Mouse (Mus musculus) thymus, postnatal 36 days (tissue): ENCODE results near the gene Gngt2.
"Not testable (repeated sequence)": the region's sequence is repeated elsewhere in the genome, so short reads cannot be mapped to it uniquely, and the experiment has no call there.

Experiments used
- DNase-seq, 2 experiments: peaks; one replicate each; pipeline ENCODE4 v3.0.0; 2022; ENCODE audit warnings: mixed read lengths in 2 of 2

Gngt2 gene

DNA sequence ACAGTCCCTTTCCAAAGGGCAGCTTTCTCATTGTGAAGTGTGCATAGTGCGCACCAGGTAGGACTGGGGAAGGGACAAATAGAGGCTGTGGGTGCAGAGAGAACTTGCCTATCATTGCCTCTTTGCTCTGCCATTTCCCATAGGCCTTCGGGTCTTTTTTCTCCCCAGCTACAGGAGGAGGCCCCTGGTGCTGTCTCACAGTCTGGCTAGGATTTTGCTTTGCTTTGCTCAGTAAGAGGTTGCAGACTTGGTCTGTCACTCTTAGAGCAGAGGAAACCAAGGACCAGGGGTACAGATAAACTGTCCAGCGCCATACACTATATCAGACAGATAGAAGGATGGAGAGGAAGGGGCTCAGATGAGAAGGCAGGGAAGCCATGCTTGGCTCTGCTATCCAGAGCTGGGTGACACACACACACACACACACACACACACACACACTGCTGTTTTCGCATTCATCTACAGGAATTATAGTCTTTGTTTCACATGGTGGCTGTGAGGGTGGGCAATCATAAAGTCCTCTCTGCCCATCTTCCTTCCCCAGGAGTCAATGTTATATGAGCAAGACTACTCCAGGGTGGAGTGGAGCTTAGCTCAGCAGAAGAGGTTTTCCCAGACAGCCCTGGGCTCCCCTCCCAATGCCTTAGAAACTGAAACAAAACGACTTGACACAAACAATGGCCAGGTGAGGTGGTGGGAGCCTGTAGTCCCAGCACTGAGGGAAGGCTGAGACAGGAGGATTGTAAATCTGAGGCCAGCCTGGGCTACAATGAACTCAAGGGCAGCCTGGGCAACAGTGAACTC is 3.9 kb downstream of the Gngt2 start:
- no peak for DNase-seq

DNA sequence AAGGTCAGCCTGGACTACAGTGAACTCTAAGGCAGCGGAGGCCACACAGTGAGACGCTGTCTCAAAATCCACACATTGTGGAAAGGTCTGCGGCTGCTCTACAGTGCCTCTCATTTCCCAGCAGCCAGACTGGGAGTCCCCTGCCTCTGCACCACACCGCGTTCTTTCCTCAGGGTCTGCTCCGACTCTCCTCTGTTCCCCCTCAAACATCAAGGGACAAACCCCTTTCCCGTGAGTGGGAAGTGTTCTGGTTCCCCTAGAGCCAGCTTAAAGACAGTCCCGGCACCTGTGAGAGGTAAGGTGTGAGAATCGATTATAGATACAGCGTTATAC is 4.4 kb downstream of the Gngt2 start:
- peak; percentile 45 to 47 for DNase-seq

DNA sequence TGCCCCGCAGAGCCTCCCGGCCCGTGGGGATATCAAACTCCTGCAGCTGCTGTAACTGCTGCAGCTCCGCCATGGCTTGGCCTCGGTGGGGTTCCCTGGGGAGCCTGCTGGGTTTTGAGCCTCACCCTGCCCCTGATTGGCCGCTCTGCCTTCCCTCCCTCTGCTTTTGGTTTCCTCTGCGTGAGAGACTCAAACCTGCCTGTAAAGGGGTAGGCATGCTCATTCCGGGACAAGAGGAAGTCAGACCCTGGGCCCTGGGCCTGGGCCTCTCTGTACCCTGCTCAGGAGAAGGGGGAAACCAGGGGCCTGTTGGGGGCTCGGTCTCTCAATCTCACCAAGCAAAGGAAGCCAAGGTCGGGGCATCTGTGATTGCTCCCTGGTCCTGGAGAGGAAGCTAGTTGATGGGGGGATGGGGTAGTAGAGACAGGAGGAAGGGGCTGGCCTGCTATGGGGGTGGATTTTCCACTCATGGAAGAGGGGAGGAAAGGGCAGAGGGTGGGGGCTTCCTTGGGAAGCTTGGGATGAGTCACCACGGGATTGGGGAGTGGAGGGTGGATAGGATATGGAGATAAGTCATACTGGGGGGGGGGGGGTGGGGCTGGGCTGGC is 5.2 kb downstream of the Gngt2 start, which contains the start of gene Abi3:
TSS of gene Abi3 (minus strand) at position 403 of the 608 bp plus-strand sequence.
- peak; percentile 84 to 91 for DNase-seq

DNA sequence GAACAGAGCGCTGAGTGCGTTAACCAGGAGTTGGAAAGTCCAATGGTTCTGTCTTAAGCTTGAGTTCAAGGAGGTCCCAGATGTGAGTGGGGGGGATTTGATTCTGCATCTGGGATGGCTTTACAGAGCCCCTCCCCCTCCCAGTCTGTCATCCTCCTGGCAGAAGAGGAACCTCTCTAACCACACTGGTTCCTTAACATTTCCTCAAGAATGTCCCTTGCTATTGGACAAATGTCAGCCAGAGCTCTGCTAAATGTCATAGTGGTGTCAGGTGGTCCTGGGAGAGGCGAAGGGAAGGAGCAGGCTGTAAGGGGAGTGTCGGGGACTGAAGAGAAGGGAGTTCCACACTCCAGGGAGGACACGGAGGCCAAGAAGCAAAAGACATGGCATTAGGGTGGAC is 5.9 kb downstream of the Gngt2 start:
- DNase-seq, result peak in 1 of 2 experiments; percentile 28

GRCm38 (mm10) chr11:95843421-95843950 is 6.5 kb downstream of the Gngt2 start:
- DNase-seq, result no peak

- no peak for DNase-seq
These were observed 7.9 kb downstream of the Gngt2 start for GRCm38 (mm10) chr11:95844935-95845334.

- no peak for DNase-seq
These were observed 13.9 kb downstream of the Gngt2 start for GRCm38 (mm10) chr11:95850898-95851297.

- peak; percentile 74 to 77 for DNase-seq
These were observed 16.7 kb downstream of the Gngt2 start for GRCm38 (mm10) chr11:95853684-95854083.

DNA sequence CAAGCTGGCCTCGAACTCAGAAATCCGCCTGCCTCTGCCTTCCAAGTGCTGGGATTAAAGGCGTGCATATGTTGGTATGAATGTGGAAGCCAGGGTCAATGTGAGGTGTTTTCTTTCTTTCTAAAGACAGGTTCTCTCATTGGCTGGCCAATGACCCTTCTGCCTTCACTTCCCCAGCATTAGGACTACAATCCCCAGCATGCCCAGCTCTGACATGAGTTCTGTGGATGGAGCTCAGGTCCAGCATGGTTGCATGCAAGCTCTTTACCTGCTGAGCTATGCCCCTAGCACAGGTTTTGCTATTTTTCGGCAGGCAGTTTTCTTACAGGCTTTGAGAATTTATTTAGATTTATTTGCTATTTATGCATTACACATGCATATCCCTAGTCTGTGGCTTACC is 20.3 kb downstream of the Gngt2 start:
- no peak for DNase-seq

GRCm38 (mm10) chr11:95857716-95858527 is 20.9 kb downstream of the Gngt2 start:
- DNase-seq, result no peak

DNA sequence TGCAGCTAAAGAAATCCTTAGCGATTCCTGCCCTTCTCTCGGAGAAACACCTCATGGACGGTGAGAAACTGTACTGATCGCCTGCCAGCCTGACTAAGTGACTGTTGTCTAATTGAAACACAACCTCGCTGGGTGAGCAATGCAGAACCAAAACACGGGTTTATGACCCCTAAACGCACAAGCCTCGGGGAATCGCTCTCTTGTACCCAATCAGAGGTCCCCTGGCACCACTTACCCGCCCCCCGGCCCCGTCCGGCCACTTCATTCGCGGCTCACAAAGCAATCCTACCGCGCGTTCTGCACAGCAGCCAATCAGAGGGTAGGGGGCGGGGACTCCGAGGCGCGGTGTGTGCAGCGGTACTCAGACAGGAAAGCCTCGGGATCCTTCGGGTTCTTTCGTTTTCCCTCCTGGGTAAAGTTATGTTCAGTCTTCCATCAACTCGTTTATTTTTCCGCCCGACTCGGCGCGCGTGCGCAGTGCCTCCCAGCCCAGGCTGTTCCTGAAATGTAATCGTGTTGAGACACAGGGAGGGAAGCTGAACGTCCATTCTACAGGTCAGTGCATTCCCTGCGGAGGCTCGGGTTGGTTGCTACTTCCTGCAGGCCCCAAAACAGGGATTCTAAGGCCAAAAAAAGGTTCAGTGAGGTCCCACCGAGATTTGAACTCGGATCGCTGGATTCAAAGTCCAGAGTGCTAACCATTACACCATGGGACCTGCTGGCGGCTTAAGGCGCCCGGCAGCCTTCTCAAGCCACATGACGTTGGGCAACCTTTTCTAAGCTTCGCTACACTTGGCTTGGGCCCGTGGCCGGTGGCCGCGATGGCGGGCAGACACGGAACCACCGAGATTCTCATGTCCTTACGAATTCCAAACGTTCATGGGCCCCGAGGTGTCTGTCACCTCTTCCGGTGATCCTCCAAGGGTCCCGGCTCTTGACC is 21.8 kb downstream of the Gngt2 start:
- peak; percentile 94 to 98 for DNase-seq

DNA sequence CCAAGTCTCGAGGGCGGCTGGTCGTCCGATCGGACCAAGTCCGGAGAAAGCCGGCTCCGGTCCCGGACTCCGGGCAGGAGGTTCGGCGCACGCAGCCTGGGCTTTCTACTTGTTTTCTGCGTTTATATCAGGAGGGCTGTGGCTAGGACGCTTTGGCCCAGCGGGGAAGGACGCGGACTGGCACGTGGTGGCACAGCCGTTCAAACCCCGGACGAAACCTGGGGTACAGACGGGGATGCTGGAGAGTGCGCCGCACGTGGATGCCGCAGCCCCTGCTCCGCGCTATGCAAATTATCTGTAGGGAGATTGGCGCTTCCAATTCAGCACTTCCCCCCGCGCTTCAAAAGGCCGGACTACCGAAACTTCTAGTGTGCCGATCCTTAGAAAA is 22.4 kb downstream of the Gngt2 start:
- peak; percentile 73 to 81 for DNase-seq

- DNase-seq, result no peak
These were observed 23.1 kb downstream of the Gngt2 start for GRCm38 (mm10) chr11:95860071-95860490.

GRCm38 (mm10) chr11:95861397-95861796 is 24.4 kb downstream of the Gngt2 start:
- no peak for DNase-seq

- no peak for DNase-seq
These were observed 32.4 kb downstream of the Gngt2 start for GRCm38 (mm10) chr11:95869442-95869841.

DNA sequence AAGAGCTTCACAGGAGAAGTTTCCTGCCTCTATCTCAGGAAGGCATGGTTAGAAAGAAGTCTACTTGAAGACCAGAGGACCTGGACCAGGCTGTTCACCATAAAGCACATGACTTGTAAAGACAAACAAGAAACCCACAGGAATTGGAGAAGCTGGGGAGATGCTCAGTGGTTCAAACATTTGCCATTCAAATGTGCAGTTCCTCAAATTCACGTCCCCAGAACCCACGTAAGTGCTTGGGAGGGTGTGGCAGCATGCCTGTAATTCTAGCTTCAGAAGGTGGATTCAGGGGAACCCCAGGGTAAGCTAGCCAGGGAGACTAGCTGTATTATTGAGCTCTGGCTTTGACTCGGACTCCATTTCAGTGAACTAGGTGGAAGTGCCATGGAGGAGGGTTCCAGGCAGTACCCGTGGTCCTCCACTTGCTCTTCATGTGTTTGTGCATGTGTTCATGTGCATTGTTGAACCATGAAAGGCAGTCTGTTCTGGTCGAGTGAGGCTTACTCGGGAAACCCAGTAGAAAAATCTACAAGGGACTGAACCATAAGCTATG is 33.0 kb downstream of the Gngt2 start:
- DNase-seq, result no peak

GRCm38 (mm10) chr11:95875804-95876203 is 38.8 kb downstream of the Gngt2 start:
- peak; percentile 26 to 32 for DNase-seq

DNA sequence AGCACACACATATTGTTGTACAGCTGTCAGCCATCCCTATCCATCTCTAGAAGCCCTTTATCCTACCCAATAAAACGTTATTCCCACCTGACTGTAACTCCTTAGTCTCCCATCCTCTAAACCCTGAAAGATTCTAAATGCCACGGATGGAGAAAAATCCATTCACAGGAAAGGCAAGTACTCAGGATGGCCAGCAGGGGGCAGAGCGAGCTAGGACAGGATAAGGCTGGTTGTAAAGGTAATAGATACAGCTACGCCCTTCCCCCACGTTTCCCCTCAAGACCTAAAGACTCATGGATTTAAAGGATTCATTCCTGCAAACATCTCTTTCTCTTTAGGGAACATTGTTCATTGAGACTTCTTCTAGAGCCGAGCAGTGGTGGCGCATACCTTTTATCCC is 39.3 kb downstream of the Gngt2 start:
- peak; percentile 50 to 54 for DNase-seq

DNA sequence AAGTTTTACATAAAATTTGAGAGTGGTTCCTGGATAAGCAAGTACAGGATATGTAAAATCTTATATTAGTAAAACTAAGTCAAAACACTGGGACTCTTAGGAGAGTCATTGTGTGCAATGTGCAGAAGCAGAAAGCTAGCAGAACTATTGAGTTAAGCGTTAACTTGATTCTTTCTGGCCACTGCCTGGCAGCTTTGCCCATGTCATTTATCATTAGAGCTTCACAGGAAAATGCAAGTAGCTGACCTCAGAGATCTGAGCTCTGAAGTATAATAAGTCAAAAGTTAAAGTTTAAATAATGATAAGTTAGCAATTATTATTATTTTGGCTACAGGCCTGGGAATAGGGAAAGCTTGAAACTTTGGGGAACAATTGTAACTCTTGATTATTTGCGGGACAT is 42.8 kb downstream of the Gngt2 start:
- not testable (repeated sequence) for DNase-seq

DNA sequence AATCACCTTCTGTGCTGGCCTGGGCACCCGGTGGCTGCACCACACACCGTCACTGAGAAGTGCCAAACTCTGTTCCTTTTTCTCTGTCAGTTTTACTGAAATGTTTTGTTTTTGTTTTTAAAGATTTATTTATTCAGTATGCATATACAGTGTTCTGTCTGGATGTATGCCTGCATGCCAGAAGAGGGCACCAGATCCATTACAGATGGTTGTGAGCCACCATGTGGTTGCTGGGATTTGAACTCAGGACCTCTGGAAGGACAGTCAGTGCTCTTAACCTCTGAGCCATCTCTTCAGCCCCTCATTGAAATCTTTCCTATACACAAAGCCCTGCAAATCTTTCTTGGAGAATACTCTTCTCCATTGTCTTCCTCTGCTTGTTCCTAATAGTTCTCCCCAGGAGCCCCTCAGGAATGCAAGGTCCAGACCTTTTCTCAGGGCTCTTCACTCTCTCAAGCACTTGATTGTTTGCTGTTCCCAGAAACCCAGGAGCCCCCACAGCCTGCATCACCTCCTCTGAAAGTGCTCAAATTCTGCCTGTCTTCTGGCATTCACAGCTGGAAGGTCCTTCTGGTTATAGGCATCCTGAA is 53.5 kb downstream of the Gngt2 start:
- no peak for DNase-seq
